Mouse (Mus musculus): ENCODE data around the gene Bmyc. TPM values are rescaled to one million over a fixed set of nuclear protein-coding genes. Genes with fewer than 3 reads are reported as not detected.
"Not testable (repeated sequence)": the region's sequence is repeated elsewhere in the genome, so short reads cannot be mapped to it uniquely, and the experiment has no call there.

Gene Bmyc
- 40.2 and 49.1 TPM in 2 replicates for total RNA-seq (2021)
- long read RNA-seq, experiment 1, transcript Bmyc-201 (1 exons, 983 nt), result major isoform, 91 of 91 reads
- long read RNA-seq, experiment 1, partial matches to known transcripts, result 0 of 91 reads
- long read RNA-seq, experiment 1, other reads (novel, unspliced or antisense), result 0 of 91 reads
- long read RNA-seq, experiment 2, transcript Bmyc-201 (1 exons, 983 nt), result major isoform, 79 of 79 reads
- long read RNA-seq, experiment 2, partial matches to known transcripts, result 0 of 79 reads
- long read RNA-seq, experiment 2, other reads (novel, unspliced or antisense), result 0 of 79 reads

DNA sequence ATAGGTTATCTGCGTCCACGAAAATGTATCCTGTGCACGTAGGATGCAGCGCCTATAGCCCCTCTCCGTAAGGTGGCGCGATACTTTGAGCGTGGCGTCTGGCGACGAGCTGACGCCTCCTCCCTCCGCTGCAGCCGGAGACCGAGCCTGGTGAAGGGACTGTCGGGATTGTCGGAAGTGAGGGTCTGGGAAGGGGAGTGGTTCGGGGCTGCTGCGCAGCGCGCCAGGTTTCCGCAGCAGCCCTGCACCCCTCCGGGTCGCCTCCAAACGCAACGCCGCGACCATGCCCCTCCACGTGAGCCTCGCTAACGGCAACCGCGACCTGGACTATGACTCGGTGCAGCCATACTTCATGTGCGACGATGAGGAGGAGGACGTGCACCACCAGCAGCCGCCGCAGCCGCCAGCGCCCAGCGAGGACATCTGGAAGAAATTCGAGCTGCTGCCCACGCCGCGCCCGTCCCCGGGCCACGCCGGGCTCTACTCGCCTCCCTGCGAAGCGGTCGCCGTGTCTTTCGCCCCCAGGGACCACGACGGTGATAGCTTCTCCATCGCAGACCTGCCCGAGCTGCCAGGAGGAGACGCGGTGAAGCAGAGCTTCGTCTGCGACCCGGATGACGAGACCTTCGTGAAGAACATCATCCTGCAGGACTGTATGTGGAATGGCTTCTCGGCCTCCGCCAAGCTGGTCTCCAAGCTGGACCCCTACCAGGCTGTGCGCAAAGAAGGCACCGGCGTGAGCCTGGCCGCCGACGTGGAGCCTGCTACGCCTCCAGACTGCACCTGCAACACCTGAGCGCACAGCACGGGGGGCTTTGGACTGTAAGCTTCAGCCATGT lies at the start of gene Bmyc:
TSS of gene Bmyc (plus strand) at position 97 of the 839 bp plus-strand sequence.
- peak; percentile 90 for DNase-seq

DNA sequence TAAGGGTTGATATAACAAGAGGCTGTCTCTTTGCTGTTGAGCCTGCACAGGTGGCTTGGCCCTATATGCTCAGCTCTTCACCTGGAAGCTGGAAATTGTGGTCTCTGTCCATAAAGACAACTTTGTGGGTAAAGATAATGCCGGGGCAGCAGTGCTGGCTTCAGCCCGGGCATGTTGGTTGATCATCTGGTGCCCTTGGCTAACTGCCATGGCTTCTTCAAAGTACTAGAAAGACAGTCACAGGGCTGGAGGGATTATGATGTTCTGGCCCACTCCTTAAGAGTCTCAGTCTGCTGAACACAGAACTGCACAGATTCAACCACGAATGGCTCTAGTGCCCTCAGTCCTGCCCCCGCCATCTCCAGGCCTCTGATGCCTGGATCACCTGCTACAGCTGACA lies 49.3 kb upstream of the Bmyc start:
- peak; percentile 56 for DNase-seq

DNA sequence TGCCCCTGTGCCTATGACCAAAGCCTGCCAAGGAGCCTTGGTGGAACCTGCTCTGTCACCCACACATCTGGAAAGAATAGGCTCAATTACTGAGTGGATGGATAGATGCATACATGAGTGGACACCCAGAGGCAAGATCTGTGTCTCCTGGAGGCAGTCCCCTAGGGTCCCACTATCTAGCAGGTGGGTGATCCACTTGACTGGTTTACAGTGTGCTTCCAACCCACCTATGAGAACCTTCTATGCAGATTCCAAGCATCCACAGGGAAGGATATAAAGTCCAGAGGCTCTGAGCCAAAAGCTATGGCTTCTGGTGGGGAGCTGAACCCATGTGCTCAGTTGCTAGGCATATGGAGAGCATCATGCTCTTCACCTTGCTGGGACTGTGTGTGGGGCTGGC lies 48.9 kb upstream of the Bmyc start, which contains the start of gene Lcn5:
TSS of gene Lcn5 (plus strand) at position 301 of the 400 bp plus-strand sequence.
- no peak for DNase-seq

DNA sequence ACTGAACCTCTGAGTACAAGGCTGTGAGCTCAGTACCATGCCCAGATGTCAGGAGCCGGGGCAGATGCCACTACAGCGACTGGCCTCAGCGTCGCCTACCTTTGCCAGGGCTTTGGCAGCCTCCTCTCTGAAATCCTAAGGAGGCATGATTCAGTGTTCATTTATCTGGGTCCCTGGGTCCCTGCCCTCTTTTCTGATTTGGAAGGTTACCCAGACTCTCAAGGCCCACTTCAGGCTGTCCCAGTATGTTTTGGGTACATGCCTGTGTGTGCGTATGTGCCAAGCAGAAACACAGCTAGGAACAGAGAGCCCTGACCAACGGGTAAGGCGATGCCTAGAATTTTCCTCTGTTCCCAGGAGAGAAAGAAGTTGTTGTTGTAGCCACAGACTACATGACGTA lies 46.3 kb upstream of the Bmyc start:
- peak; percentile 23 for DNase-seq

DNA sequence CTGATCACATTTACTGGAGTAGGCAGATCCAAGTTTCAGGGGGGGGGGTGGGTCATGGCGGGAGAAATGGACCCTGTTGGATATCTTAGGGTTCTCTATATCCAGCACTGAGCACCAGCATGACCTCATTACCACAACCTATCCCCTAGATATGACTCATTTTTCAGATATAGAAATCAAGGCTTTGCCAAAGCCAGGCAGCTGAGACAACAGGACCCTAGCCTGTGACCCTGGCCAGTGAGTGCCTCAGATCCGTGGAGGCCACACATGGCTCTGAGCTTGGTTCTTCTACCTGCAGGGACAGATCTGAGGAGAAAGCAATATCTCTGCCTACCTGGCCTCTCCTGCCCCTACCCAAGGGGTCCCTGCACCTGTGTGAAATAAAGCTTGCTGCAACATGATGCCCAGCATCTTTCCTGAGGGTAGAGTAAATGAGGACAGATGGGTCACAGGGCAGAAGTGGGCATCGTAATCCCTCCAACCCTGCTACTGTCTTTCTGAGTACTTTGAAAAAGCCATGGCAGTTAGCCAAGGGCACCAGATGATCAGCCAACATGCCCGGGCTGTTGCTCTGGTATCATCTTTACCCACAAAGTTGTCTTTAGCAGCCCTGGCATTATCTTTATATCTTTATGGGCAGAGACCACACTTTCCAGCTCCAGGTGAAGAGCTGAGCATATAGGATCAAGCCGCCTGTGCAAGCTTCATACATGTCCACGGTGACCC lies 45.1 kb upstream of the Bmyc start:
- peak; percentile 31 for DNase-seq

DNA sequence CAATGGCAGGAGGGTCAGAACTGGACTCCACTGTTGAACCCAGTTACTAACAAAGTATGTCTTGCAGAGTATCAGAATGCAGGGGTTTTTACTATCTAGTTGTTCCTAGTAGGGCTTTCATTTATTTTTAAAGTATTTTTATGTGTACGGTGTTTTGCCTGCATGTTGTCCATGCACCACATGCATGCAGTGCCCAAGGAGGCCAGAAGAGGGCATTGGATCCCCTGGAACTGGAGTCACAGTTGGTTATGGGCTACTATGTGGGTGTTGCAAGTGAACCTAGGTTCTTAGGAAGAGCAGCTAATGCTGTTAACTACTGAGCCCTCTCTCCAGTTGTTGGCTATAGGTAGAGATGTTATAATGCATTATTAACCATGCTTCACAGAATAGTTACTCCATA lies 43.0 kb upstream of the Bmyc start:
- DNase-seq, result peak; percentile 89

DNA sequence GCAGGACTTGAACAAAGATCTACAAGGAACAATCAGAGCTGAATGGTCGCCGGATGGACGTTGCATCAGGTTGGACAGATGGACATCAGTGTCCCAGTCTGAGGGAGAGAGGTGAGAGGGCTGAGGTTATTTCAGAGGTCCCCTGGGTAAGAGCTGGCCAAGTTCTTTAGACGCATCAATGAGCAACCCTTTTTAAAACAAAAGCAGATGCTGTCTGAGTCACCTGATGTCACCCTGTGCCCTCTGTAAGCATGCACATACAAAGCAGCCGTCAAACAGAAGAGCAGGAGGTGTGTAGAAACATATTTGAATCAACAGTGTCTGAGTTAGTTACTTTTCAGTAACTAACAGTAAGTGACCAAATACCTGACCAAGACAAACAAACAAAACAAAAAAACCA lies 42.4 kb upstream of the Bmyc start:
- DNase-seq, result no peak

DNA sequence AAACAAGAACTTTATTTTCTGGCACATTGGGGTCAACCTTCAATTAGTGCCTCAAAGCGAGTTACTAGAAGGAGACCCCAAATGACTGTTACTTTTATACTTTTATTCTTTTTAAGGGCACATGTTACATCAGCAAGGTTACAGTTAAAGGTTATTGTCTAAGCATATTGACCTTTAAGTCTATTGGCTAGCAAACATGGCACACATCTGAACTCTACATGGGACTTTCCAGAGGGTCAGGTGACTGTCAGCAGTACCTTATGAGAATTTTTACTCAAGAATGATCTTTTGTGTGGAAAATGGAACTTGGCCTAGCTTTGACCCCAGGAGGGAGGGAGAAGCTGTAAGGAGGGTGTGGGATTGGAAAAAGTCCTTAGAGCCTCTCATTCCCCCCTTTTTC lies 40.0 kb upstream of the Bmyc start:
- no peak for DNase-seq

DNA sequence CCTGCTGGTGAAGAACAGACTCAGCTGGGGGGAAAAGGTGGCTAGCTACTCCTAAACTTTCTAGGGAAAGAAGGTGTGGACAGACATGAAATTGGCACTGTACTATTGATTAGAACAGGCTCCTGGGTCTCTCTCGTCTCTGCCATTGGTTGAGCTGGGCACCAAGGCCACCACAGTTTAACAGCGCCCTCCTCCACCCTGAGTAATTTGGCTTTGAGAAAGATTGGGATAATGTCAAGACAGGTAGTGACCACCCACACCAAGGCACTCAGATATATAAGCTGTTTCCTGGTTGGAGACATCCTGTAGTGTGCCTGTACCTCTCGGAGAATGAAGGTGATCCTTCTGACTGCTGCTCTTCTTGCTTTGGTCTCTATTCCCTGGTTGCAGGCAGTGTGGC lies 30.1 kb upstream of the Bmyc start, which contains the start of gene Lcn6:
TSS of gene Lcn6 (plus strand) at position 301 of the 400 bp plus-strand sequence.
- no peak for DNase-seq

DNA sequence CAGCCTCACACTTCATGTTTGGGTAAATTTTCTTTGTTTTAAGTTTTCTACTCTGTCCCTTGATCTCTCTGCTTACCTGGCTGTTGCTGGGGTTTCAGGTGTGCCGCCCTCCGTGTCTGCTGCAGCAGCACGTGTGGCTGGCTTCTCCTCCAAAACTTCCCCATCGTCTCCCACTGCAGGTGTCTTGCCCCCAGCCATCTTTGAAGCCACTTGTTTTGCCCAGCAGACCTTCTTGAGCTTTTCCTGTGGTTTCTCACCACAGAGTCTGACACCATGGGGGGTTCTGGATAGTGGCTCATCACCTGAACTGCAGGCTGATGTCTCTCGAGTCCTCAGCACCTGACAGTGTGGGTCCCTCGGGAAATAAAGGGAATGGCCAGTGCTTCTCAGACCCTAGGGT lies 27.0 kb upstream of the Bmyc start:
- no peak for DNase-seq

DNA sequence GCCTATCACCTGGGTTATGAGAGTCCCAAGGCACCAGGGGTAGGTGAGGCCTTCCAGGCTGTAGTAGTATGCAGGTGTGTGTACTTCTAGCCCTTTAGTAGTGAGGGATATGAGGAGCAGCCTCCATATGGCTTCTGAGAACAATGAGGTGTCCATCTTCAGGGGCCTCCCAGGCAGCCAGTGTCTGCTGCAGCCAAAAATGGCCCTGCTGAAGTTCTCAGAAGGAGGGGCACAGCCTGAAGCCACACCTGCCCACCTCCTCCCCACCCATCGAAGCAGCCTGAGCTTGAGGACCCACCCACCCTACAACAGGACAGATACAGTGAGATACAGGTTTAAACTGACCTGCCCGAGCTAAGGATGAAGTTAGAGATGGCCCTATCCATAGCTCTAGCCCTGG lies 24.1 kb upstream of the Bmyc start, which contains the start of gene Lcn10:
TSS of gene Lcn10 (plus strand) at position 301 of the 400 bp plus-strand sequence.
- no peak for DNase-seq

DNA sequence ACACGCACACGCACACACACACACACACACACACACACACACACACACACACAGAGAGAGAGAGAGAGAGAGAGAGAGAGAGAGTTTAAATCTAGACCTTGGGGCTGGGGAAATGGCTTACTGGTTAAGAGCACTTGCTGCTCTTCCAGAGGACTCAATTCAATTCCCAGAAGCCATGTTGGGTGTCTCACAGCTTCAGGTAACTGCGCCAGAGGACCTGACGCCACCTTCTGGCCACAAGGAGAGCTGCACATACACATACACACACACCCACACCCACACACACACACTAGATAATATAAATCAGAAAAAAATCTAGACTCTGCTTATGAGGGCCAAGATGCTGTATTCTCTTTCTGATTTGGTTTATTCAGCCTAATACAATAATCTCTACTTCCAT lies 19.6 kb upstream of the Bmyc start:
- no peak for DNase-seq

DNA sequence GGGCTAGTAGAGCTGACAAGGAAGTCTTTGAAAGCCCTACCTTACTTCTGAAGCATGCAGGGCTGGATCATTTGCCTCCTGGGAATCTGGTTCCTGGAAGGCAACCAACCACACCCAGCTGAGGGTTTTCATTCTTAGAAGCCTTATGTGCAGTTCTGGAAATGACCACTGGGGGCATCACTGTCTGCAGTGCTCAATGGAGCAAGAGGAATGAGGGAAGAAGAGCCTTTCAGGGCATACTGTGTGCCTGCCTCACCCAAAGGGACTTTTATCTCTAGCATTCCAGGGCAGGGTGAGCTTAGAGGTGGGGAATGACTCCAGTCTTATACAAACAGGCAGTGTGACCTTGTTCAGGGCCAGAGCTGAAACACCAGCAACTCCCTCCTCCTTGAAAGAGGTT lies 11.9 kb upstream of the Bmyc start:
- DNase-seq, result peak; percentile 79

DNA sequence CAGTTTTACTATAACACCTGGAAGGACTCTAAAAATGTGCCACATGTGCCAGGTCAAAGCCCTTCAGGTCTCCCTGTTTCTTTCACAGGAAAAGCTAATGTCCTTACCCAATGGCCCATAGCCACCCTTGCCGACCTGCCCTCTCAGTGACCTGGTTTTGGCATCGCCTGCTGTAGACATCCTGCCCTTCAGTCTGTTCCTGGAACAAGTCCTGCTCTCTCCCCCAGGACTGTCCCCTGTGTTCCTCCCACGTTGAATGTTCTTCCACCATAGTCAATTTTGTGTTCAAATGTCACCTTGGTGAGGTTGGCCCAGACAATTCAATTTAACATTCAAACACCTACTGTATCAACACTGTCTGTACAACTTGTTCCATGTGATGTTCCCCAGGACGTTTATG lies 9.6 kb upstream of the Bmyc start:
- DNase-seq, result peak; percentile 52

DNA sequence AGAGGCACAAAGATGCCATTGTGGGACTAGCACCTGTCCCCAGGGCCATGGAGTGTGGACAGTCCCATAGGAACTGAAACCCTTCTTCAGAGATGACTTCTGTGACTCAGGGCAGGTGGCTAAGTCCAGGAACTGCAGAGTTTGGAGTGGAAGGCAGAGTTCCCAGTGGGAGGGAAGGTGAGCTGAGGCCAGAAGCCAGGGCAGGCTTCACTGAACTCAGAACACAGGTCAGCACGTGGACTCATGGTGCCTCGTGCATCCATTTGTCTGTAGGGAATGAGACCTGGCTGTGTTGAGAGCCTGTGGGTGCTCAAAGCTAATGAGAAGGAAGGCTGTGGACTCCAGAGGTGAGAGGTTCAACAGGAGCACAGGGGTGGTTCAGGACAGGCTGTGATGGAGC lies 7.8 kb upstream of the Bmyc start:
- no peak for DNase-seq

DNA sequence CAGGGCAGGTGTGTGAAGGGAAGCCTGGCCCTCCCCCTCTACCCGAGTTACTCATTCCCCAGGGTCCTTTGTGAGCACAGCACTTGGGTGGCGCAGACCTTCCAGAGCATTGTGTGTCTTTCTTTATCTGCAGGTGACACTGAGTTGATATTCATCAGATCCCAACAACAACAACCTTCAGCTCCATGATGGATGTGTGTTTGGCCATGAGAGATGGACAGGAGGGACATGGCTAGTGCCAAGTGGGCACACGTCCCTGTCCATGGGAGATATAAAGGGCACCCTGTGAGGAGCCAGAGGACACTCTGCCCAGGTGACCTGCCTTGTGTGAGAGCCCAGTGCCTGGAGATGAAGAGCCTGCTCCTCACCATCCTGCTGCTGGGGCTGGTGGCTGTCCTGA lies 6.8 kb upstream of the Bmyc start, which contains the start of gene Obp2a:
TSS of gene Obp2a (plus strand) at position 301 of the 400 bp plus-strand sequence.
- not testable (repeated sequence) for DNase-seq

DNA sequence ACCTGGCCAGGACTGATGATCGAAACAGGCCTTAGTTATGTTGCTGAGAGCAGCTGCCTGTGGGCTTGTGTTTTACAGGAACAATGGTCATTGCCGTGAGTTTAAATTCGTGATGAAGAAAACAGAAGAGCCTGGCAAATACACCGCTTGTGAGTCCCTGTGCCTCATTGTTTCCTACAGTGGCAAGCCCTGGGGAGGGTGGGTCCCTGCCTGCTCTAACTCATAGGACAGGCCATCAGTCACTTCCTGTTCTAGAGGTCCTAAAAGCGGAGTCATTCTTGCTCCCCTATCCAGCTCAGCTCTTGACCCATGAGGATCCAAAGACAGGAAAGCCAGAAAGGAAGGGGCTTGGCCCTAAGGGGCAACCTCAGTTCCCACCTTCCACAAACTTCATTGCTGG lies 5.5 kb upstream of the Bmyc start:
- DNase-seq, result no peak

DNA sequence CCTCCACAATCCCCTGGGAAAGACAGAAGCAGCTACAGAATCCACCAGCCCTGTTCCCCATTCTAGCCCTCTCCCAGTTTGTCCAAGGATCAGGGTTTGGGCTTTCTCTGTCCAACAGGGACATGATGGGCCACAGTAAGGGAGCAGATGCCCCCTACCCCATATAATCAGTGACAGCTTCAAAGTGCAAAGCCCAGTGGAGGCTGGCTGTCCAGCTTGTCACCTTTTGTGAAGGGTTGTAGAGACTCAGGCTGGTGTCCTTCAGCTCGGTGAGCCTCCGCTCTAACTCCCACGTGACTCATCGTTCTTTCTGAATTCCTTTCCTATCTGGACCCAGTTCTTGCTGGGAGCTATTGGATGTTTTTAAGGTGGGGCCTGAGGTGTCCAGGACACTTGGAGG lies 2.8 kb upstream of the Bmyc start:
- peak; percentile 33 for DNase-seq

DNA sequence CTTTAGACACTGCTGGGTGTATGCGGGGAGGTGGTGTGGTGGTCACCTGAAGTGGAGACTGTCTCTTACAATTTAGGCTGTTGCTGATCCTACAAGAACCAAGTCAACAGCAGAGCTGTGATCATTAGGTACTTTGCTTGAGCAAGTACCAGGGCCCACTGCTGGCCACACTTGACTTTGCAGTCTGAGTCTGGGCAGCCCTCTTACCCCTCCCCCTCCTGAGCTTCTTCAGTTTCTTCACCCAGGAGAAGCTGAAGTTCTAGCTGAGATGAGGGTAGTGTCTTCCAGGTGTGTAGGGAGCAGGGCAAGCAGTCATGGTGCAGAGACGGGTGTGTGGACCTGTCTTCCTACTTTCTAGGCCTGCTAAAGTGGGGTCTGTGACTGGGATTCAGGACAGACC lies 1.6 kb downstream of the Bmyc start:
- DNase-seq, result peak; percentile 72

DNA sequence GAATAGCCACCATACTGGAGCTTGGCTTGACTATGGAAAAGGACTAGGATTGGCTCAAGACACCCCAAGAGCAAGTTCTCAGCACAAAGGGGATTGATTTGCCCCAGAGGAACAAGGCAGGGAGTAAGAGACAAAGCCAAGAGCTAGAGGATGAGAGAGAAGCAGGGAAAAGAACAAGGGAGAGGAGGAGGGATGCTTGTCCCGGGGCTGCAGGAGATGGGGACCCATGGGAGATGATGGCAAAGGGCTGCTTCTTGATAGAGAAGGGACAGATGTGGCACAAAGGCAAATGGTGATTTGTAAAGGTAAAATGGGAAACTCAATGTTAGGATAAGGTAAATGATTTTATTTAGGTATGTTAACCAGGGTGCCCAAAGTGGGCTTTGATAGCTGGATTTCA lies 2.5 kb downstream of the Bmyc start:
- DNase-seq, result not testable (repeated sequence)

DNA sequence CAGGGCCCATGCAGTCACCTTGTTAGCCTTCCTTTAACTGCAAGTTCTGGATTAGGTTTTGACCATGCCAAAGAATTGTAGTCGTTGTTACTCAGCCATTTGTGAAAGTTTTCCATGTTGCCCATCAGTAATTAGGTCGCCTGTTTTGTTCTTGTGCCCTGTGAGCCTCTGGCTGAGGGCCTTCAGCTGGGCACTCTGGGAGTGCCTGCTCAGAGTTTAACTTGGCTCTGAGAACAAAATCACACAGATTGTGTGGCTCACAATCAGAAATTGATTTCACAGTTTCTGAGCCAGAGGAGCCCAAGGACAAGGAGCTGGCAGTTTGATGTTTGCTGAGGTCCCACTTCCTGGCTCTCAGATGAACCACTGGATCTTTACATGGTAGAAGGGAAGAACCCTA lies 3.3 kb downstream of the Bmyc start:
- DNase-seq, result not testable (repeated sequence)

DNA sequence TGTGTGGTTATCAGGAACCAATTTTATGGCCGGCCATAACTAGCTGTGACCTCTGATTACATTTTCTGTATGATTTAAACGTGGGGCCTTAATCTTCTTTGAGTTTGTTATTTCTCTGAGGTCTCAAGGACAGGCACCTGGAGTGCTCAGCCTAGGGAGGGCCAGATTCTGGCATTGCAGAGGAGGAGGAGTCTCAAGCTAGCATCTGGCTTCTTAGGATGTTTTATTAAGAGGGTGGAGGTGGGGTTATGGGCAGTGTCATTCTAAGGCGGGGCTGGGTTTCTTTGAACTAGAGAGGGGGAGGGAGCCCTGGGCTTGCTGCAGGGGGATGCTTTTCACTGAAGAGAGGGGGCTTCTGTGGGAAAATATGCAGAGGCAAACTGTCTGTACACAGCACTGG lies 5.1 kb downstream of the Bmyc start:
- not testable (repeated sequence) for DNase-seq

DNA sequence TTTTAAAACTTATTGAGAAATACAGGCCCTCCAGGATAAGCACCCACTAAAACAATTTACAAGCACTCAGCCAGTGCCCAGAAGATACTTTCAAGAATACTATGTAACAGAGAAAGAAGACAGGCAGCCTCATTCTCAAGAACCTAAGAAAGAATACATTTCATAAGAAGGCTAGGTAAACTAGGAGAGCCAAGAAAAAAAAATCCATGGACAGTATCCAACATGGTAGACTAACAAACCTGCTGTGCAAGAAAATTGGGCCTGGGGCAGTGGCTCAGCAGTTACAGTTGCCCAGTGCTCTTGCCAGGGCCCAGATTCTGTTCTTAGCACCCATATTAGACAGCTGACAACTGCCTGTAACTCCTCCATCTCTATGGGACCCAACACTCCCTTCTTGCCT lies 10.7 kb downstream of the Bmyc start:
- no peak for DNase-seq
